Mouse (Mus musculus): ENCODE results near the gene Faim2.

- TF ChIP-seq CTCF (IDR thresholded peaks at IDR 0.05) (no peak), EP300 (IDR thresholded peaks at IDR 0.05) (no peak)
Measured at GRCm38 (mm10) chr15:99456963-99457605, 70.9 kb downstream of the Faim2 start.

Data from lung, postnatal 0 days (tissue).